Mouse (Mus musculus) layer of hippocampus, postnatal 14 days (tissue): ENCODE data around the gene Ilf2. TPM values are rescaled to one million over a fixed set of nuclear protein-coding genes. Genes with fewer than 3 reads are reported as not detected.

Source experiments
- total RNA-seq, 2 experiments: library from RNA; stranded (reverse); gene quantifications; 2 replicates each; pipeline ENCODE4 v1.2.3; 2021

Gene Ilf2
- total RNA-seq, 2 experiments from 2014 or later: 86.0 to 87.9 TPM

Other genes with a start within 250 kb of the Ilf2 start
- gene Jtb, start 244.5 kb upstream of the Ilf2 start, total RNA-seq: 10 to 100 TPM; 44.7 to 46.4 TPM
- gene Creb3l4, start 232.6 kb upstream of the Ilf2 start, total RNA-seq: not detected
- gene Slc39a1, start 228.0 kb upstream of the Ilf2 start, total RNA-seq: 10 to 100 TPM; 48.8 to 53.3 TPM
- 10 to 100 TPM; 32.4 to 33.6 TPM for gene Crtc2, start 222.0 kb upstream of the Ilf2 start, total RNA-seq
- 10 to 100 TPM; 22.4 to 24.4 TPM for gene Dennd4b, start 210.9 kb upstream of the Ilf2 start, total RNA-seq
- gene Gatad2b, start 182.9 kb upstream of the Ilf2 start, total RNA-seq: 10 to 100 TPM; 92.7 to 96.5 TPM
- 10 to 100 TPM; 15.2 to 19.1 TPM for gene Slc27a3, start 86.2 kb upstream of the Ilf2 start, total RNA-seq
- gene Ints3, start 42.5 kb upstream of the Ilf2 start, total RNA-seq: 10 to 100 TPM; 60.5 to 67.0 TPM
- gene Npr1, start 10.3 kb upstream of the Ilf2 start, total RNA-seq: 1 to 10 TPM; 4.2 to 6.5 TPM
- gene Snapin, start 14.9 kb downstream of the Ilf2 start, total RNA-seq: 10 to 100 TPM; 47.0 to 51.7 TPM
- 100 to 1,000 TPM; 164 to 166 TPM for gene Chtop, start 33.4 kb downstream of the Ilf2 start, total RNA-seq
- 10 to 100 TPM; 91.9 to 92.5 TPM for gene S100a1, start 38.3 kb downstream of the Ilf2 start, total RNA-seq
- 10 to 100 TPM; 27.1 to 29.7 TPM for gene S100a13, start 38.3 kb downstream of the Ilf2 start, total RNA-seq
- under 1 TPM; 0.60 to 0.74 TPM for gene S100a14, start 50.7 kb downstream of the Ilf2 start, total RNA-seq
- 100 to 1,000 TPM in 1 of 2 experiments, 10 to 100 TPM in 1; 97.9 to 107 TPM for gene S100a16, start 61.1 kb downstream of the Ilf2 start, total RNA-seq
- 1 to 10 TPM; 2.3 to 3.0 TPM for gene S100a3, start 84.5 kb downstream of the Ilf2 start, total RNA-seq
- not detected for gene S100a2, start 114.1 kb downstream of the Ilf2 start, total RNA-seq
- not detected for gene Gm42674, start 125.8 kb downstream of the Ilf2 start, total RNA-seq
- 1 to 10 TPM; 7.3 to 9.1 TPM for gene S100a4, start 127.6 kb downstream of the Ilf2 start, total RNA-seq
- not detected for gene S100a5, start 132.4 kb downstream of the Ilf2 start, total RNA-seq
- 10 to 100 TPM; 26.3 to 30.1 TPM for gene S100a6, start 136.8 kb downstream of the Ilf2 start, total RNA-seq
- gene S100a7a, start 177.9 kb downstream of the Ilf2 start, total RNA-seq: under 1 TPM in 1 of 2 experiments, not detected in 1; 0.35 TPM
- not detected for gene S100a8, start 192.9 kb downstream of the Ilf2 start, total RNA-seq
- gene S100a9, start 219.6 kb downstream of the Ilf2 start, total RNA-seq: under 1 TPM in 1 of 2 experiments, not detected in 1; 0.83 TPM